Mouse (Mus musculus) cerebellum, postnatal 36 days (tissue): ENCODE results near the gene Mrtfb.

Experiments used
- DNase-seq, 2 experiments: peaks; one replicate each; pipeline ENCODE4 v3.0.0; 2021 to 2022; ENCODE audit warnings: mixed read lengths in 2 of 2

Gene Mrtfb

DNA sequence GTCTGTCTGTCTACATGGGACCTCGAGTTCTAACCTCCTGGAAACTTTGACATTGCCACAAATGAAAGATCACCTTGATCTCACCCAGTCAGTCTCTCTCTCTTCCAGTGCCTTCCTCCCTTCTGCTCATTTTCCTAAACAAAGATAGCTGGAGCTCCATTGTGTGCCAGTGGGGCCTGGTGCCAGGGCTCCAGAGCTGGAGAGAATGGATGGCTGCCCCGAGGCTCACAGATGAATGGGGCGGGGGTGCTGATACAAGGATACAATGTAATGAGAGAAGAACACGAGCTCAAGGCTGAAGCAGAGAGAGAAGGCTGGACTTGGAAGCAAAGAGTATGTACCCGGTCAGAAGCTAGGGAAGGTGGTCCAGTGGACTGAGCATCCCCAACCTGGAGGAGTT is 189.2 kb downstream of the Mrtfb start:
- no peak for DNase-seq

DNA sequence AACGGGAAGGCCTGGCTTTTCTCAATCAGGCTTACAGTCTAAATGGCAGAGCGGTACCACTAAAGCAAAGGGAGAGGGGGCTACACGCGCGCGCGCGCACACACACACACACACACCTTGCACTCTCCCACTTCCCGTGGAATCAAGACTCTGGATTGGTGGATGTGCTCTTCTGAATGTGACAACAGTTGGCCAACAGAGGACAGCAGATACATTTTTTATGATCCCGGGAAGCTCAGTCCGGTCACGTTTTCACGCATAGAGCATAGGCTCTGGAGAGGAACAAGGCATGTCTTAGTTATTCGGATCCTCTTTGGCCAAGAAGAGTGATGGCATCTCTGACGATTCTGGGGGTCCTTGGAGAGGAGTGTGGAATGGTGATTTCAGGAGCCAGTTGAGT is 190.2 kb downstream of the Mrtfb start:
- DNase-seq = peak in 1 of 2 experiments; percentile 43

DNA sequence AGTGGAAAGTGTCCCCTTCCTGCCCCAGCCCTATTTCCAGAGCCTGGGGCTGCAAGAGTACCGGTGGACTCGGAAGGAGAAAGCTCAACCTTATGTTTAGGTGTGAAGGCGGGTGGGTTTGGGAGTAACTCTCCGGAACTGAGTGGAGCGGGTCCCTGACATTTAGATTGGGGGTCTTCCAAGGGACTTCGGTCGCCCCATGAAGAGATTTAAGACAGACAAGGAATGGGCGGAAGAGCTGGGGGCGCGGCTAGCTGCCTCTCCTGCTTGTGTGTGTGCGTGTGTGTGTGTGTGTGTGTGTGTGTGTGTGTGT is 190.6 kb downstream of the Mrtfb start:
- DNase-seq = no peak

GRCm38 (mm10) chr16:13447284-13448050 is 191.2 kb downstream of the Mrtfb start:
- DNase-seq = peak; percentile 29 to 42

GRCm38 (mm10) chr16:13448051-13448705 is 191.9 kb downstream of the Mrtfb start:
- DNase-seq = peak; percentile 44 to 51

DNA sequence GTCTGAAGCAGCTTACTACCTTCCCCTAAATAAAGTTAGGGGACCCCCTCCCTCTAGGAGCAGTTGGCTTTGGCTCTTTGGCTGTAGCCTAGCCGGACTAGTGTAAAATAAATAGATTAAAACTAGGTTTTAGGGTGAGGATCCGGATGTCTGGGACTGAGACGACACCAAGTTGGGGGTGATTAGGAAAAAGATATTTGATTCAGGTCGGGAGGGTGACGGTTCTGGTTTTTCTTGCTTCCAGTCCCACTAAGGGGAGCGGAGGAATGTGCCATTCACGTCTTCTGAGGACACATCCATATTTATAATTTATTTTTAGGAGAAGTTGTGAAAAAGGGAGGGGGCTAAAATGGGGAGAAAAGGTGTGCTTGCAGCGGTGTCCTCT is 192.4 kb downstream of the Mrtfb start:
- no peak for DNase-seq

GRCm38 (mm10) chr16:13449491-13449890 is 193.2 kb downstream of the Mrtfb start:
- no peak for DNase-seq

- no peak for DNase-seq
Observed at GRCm38 (mm10) chr16:13450831-13451230, 194.6 kb downstream of the Mrtfb start.

GRCm38 (mm10) chr16:13451991-13452390 is 195.7 kb downstream of the Mrtfb start:
- peak; percentile 54 to 57 for DNase-seq

DNA sequence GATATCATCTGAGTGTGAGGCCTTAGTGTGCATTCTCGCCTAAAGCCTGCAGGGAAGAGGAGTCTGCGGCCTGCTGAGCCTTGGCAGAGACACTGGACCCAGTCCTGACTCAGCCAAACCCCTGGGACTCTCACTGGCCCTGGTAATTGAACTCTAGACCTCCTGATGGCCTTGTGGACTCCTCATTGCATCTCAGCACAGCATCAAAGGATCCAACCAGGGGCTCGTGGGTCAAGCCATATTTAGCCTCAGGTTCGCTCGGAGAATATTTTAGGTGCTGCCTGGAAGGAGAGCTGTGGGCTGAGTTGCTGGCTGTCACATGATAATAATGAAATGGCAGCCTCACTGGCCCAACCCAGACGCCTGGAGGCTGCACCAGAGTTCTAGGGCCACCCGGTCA is 196.4 kb downstream of the Mrtfb start:
- no peak for DNase-seq

DNA sequence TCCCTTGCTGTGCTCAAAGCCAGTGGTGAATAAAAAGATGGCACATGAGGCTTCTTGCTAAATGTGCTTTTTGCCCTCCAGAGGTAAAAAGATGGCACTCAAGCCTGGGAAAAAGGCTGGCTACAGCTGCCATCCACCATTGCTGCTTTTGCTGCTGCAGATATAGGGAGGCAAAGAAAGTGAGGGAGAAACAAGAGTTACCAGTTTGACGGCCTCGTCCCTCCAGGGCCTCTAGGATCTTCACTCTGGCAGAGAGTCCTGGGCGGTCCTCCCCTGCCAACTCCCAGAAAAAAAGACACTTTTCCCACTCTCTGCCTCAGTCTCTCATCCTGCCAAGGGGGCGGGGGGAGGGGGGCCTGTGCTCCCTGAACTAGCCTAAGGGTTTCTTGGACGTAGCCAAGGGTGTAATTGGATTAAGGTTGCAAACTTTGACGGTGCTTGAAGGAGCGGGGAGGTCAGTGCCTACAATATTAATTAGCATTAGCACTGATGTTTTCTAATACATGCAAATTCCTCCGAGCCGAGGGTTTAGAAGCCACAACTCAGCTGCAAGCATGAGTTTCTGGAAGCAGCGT is 197.8 kb downstream of the Mrtfb start:
- no peak for DNase-seq

DNA sequence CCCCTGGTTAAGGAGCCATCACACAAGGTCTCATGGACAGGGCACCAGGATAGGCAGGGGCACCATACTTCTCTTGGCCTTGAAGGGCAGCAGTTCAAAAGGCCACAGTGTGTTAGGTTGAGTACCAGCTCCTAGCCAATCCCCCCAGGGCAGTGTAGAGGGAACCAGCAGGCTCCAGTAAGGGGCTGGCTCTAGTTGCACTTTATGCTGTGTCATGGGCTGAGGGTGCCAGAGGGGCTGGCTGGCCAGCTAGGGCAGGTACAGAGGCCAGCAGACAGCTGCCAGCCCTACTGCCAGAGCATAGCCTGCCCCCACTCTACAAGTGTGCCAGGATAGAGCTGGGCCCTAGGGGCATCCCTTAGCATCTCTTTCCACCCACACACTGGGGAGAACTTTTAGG is 199.3 kb downstream of the Mrtfb start:
- DNase-seq = no peak

DNA sequence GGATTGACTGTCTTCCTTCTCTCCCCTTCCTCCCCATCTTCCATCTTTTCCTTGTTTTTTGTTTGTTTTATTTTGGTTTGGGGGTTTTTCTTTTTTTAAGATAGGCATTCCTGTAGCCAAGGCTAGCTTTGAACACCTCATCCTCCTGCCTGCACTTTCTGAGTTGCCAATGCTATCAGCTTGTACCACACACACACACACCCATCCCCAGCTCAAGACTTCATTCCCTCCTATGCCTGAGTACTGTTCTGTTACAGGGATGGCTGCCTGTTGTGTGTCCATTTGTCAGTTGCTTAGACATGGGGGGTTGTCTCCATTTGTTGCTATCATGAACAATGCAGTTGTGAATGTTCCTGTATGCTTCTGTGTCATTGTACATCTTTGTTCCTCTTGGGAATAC is 202.3 kb downstream of the Mrtfb start:
- no peak for DNase-seq

DNA sequence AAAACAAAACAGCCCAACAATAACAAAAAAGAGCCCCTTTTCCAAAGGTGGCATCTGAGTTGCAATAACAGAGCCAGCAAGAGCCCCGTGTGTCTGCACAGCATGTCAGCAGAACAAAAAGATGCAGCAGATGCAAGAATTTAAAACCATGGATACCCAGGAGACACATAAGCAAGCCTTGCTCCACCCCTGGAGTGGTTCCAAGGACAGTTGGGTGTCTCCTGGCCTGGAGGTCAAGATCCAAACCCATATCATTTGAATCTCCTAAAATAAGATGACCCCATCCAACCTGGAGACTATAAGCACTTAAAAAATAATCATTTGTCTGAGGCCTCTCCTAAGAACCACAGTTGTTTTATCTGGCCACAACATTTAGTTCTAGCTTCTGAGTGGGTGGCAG is 203.8 kb downstream of the Mrtfb start:
- DNase-seq = no peak

GRCm38 (mm10) chr16:13460777-13461408 is 204.6 kb downstream of the Mrtfb start:
- DNase-seq = no peak

DNA sequence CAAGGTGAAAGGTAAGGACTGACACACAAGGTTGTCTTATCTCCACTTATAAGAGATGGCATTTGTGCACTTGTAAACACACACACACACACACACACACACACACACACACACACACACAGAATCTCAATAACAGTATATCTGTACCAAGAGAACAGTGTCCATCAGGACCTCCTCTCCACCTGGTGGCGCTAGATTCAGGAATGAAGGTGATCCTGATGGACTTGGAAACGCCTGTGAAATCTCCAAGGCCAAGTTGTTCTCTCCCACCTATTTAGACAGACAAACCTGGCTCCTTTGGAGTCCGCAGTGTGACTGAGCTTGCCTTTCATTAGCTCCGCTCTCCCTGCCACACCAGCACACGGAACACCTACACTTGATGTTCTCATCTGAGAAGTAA is 208.4 kb downstream of the Mrtfb start:
- DNase-seq = no peak
